Mouse (Mus musculus) neutrophil, adult 59 days (primary cell): ENCODE measurements around the gene Gpatch8. TPM values are rescaled to one million over a fixed set of nuclear protein-coding genes. Genes with fewer than 3 reads are reported as not detected.

ENCODE experiments used
- total RNA-seq, 2 experiments: library from RNA; stranded (reverse); gene quantifications; 1 replicate in 1 of 2; 2 replicates in 1 of 2; pipeline ENCODE4 v1.2.4; 2023

Gene Gpatch8
- total RNA-seq = 10 to 100 TPM; 28.2 to 30.2 TPM

DNA sequence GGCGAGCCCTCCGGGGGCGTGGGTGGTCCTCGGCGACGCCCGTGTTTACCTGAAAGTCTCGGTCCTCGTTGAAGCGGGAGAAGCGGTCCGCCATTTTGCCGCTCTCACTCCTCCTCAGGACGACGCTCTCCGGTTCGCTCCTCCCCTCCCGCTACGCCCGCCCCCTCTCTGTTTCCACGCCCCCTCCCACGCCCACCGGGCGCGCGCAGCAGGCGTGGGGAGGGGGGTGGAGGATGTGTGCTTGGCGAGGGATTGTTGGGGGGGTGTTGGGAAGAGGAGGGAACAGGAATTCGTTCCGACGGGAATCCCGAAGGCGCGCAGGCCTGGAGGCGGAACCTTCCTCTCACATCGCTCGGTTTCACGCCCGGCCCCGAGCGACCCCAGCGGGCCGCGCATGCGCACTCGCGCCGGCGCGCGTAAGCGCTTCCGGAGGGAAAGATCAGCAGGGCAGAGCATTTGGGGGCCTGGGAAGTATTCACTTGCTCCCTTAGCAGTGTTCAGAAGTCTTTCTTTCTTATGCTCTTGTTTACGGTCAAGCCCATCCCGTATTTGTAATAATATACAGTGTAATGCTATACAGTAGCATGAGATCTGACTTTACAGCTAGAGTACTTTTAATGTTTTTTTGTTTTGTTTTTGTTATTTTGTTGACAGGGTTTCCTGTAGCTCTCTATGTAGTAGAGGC is at the start of gene Gpatch8:
Gene Gpatch8, minus strand, starts transcription at position 362 of the 685 bp plus-strand sequence.

DNA sequence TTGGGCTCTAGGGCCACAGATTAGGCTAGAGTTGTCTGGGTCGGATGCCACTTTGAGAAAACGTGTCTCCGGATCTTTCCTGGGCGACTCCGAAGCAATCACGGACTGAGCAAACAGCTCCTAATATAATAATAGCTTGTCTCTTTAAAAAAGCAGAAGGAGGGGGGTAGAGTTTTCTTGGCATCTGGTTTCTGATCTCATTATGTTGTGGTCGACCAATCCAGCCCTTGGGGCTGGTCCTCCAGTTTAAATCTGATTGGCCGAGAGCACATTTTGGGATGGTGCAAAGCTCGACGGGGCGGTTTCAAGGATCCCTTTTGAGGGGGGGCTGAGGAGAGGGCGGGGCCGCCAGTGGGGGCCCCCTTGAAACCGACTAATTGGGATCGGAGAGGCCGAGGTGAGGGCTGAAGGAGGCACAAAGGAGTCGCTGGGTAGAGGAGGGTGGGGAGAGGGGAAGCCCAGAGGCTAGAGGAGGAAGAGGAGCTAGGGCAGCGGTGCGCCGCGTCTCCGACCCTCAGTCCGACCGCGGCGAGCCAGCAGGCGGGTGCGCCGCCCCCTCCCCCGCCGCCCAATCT is 47.9 kb upstream of the Gpatch8 start, which contains the start of gene Fzd2:
Gene Fzd2, plus strand, starts transcription at position 387 of the 575 bp plus-strand sequence.

DNA sequence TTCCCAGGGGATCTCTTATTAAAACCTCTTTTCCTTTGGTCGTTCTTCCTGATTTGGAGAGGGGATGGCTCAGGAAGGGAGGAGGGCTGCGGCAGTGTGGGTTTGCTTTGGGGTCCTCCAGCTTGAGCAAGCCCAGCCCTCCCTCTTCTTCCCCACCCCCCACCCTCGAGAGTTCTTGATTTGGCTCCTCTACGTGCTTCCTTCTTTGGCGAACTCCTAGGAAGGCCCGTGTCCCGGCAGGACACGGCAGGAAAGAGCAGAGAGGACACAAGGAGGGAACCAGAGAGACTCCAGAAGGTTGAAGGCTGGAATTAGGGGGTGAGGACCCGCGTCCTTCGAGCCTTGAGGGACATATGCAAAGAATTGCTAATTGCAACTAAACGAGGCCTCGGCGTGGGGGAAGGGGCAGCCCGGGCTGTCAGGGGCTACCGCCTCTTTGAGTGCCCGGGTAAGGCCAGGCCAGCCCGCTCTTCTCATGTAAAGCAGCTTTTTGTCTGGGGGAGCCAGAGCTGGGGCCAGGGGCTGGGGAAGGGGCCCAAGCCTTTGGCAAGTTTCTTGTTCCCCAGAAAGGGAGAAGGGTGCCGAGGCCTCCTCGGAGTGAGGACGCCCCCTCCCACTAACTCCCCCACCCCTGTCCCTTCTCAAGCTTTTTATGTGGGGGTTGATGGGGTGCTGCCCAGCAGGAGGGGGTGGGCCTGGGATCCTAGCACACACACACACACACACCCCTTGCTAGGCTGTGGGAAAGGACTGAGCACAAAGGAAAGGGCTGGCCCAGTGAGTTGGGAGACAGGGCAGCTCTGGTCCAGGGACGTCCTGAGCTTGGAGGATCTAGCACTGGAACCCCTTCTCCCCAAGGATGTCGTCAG is 23.2 kb upstream of the Gpatch8 start, which contains the start of gene Gm11627:
Gene Gm11627, minus strand, starts transcription at position 297 of the 869 bp plus-strand sequence.

GRCm38 (mm10) chr11:102469648-102470357 is 86.4 kb downstream of the Gpatch8 start, which contains the start of gene Itga2b:
Gene Itga2b, minus strand, starts transcription at chr11:102470122.

DNA sequence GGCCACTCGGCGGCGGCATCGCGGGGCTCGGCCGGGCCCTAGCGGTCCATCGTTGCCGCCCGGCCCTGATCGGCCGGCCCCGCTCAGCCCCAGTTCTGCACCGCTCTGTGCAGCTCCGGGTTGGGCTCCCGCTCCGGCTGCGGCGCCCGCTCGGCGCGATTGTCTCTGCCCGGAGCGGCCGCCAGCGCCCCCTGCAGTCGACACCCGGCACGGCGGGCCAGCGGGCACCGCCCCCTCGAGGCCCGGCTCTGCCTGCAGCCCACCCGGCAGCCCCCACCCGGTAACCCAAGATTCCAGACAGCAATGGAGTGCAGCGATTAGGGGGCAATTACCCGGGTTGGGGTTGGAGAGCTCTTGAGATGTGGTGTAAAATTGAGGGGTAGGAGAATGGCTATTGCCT is 108.7 kb downstream of the Gpatch8 start, which contains the start of gene Fam171a2:
Gene Fam171a2, minus strand, starts transcription at position 186 of the 400 bp plus-strand sequence.

GRCm38 (mm10) chr11:102430121-102431017 is 125.8 kb downstream of the Gpatch8 start, which contains the start of gene Grn:
Gene Grn, plus strand, starts transcription at chr11:102430315.

Other genes with a start within 250 kb of the Gpatch8 start
- 10 to 100 TPM; 80.3 to 84.1 TPM for gene Ubtf, start 236.7 kb downstream of the Gpatch8 start, total RNA-seq
- gene Slc4a1, start 190.2 kb downstream of the Gpatch8 start, total RNA-seq = 10 to 100 TPM; 28.8 to 68.2 TPM
- gene Rundc3a, start 163.0 kb downstream of the Gpatch8 start, total RNA-seq = under 1 TPM in 1 of 2 experiments, not detected in 1; 0.40 TPM
- gene Slc25a39, start 148.4 kb downstream of the Gpatch8 start, total RNA-seq = 10 to 100 TPM; 45.4 to 56.9 TPM
- 100 to 1,000 TPM; 308 to 361 TPM for gene Grn, start 126.1 kb downstream of the Gpatch8 start, total RNA-seq
- under 1 TPM in 1 of 2 experiments, not detected in 1; 0.38 TPM for gene Fam171a2, start 108.7 kb downstream of the Gpatch8 start, total RNA-seq
- gene Itga2b, start 86.3 kb downstream of the Gpatch8 start, total RNA-seq = 10 to 100 TPM; 11.8 to 19.6 TPM
- not detected for gene Gm11627, start 23.1 kb upstream of the Gpatch8 start, total RNA-seq
- gene Fzd2, start 48.0 kb upstream of the Gpatch8 start, total RNA-seq = not detected
- gene Meioc, start 107.3 kb upstream of the Gpatch8 start, total RNA-seq = not detected
- gene Ccdc43, start 141.4 kb upstream of the Gpatch8 start, total RNA-seq = 10 to 100 TPM; 10.9 to 12.5 TPM
- 1 to 10 TPM in 1 of 2 experiments, under 1 TPM in 1; 0.13 to 1.3 TPM for gene Adam11, start 205.0 kb upstream of the Gpatch8 start, total RNA-seq